Mouse (Mus musculus) liver, postnatal 0 days (tissue): ENCODE data around the gene Prickle2. TPM values are rescaled to one million over a fixed set of nuclear protein-coding genes. Genes with fewer than 3 reads are reported as not detected.

Experiments used
- ATAC-seq: fragments of 200-750 bp; cut with Nextera tagmentation; 2 replicates; pipeline ENCODE4 v1.8.0; 2017; ENCODE audit warnings: mild to moderate bottlenecking, moderate library complexity
- DNase-seq: peaks from one replicate; pipeline ENCODE4 v3.0.0-alpha.2; 2016
- H3K27ac ChIP-seq: fragments of 300-500 bp; sonication (generic); 2 replicates; pipeline ENCODE4 v1.5.1; 2014; ENCODE audit warnings: antibody characterized with exemption, moderate library complexity, mild to moderate bottlenecking, low read depth
- H3K27me3 ChIP-seq: fragments of 300-500 bp; sonication (generic); 2 replicates; pipeline ENCODE4 v1.6.1; 2014; ENCODE audit warnings: low read length, control low read depth, mixed read lengths; ENCODE audit not compliant: insufficient read depth
- H3K36me3 ChIP-seq: fragments of 300-500 bp; sonication (generic); replicated peaks from 2 replicates; pipeline ENCODE4 v1.6.1; 2014; ENCODE audit warnings: mild to moderate bottlenecking, control low read depth, low read length, moderate library complexity, mixed read lengths; ENCODE audit not compliant: insufficient read depth
- H3K4me1 ChIP-seq: fragments of 300-500 bp; sonication (generic); 2 replicates; pipeline ENCODE4 v1.6.1; 2014; ENCODE audit warnings: antibody characterized with exemption, mild to moderate bottlenecking, control low read depth; ENCODE audit not compliant: insufficient read depth
- H3K4me2 ChIP-seq: fragments of 300-500 bp; sonication (generic); 2 replicates; pipeline ENCODE4 v1.6.1; 2014; ENCODE audit warnings: low read depth, mild to moderate bottlenecking, low read length, moderate library complexity, mixed read lengths
- H3K4me3 ChIP-seq: fragments of 300-500 bp; sonication (generic); 2 replicates; pipeline ENCODE4 v1.5.1; 2014; ENCODE audit warnings: low read depth, low read length
- H3K9ac ChIP-seq: fragments of 300-500 bp; sonication (generic); replicated peaks from 2 replicates; pipeline ENCODE4 v1.6.1; 2014; ENCODE audit warnings: mild to moderate bottlenecking, moderate library complexity
- H3K9me3 ChIP-seq: fragments of 300-500 bp; sonication (generic); 2 replicates; pipeline ENCODE4 v1.6.1; 2016; ENCODE audit warnings: mild to moderate bottlenecking, control low read depth, low read length, mixed read lengths
- CTCF ChIP-seq: sonication (generic); IDR thresholded peaks from 2 replicates; pipeline ENCODE4 v1.5.1; 2016; ENCODE audit warnings: antibody characterized with exemption, low read depth
- EP300 ChIP-seq: IDR thresholded peaks from 2 replicates; pipeline ENCODE4 v1.6.1; 2016; ENCODE audit warnings: antibody characterized with exemption, low read depth, mild to moderate bottlenecking
- WGBS: fragments of 180-500 bp; shearing (Covaris S2); extraction: QIAGEN DNeasy Blood & Tissue Kit; methylation state at CpG from one replicate; pipeline ENCODE4 v1.1.7; 2014; ENCODE audit not compliant: insufficient replicate concordance; 5-methylcytosine and 5-hydroxymethylcytosine counted together
- polyA plus RNA-seq: library from polyadenylated mRNA; unstranded; fragments of >200 nt; fragmentation: Nextera tagmentation; extraction: Ambion mirVana; gene quantifications from 2 replicates; pipeline ENCODE4 v1.2.1, GENCODE M21; 2015

Gene Prickle2
- polyA plus RNA-seq, 1 experiment from 2014 or later: 0.28 TPM

- ATAC-seq: no peak
- no peak for DNase-seq
- Histone ChIP-seq H3K27ac (no peak overlapping the region), H3K4me2 (peak overlapping the region; percentile 79), H3K4me3 (peak overlapping the region; percentile 51), H3K27me3 (peaks cover 25% of the 10 kb centered on the region; the same call in 1 of the 2 replicates), H3K9me3 (no peaks in the 10 kb centered on the region), H3K9ac (no peak overlapping the region), H3K4me1 (peaks cover 5% of the 10 kb centered on the region; the same call in 1 of the 2 replicates), H3K36me3 (no peaks in the 10 kb centered on the region)
- TF ChIP-seq EP300 (no peak), CTCF (no peak)
- 5% methylated on average over 37 of the region's 39 CpGs for WGBS
Observed at GRCm38 (mm10) chr6:92705353-92706144, 406 bp downstream of the Prickle2 start.

- Histone ChIP-seq H3K36me3 (no peaks in the 10 kb centered on the region), H3K4me3 (no peak overlapping the region), H3K9ac (no peak overlapping the region), H3K27me3 (peaks cover 25% of the 10 kb centered on the region; the same call in 1 of the 2 replicates), H3K4me2 (no peak overlapping the region), H3K9me3 (no peaks in the 10 kb centered on the region), H3K4me1 (peaks cover 5% of the 10 kb centered on the region; the same call in 1 of the 2 replicates), H3K27ac (no peak overlapping the region)
- DNase-seq: no peak
- no peak for TF ChIP-seq CTCF
- WGBS: 46% methylated on average over 9 of the region's 9 CpGs
- ATAC-seq: no peak
Observed at GRCm38 (mm10) chr6:92704810-92705209, 1.1 kb downstream of the Prickle2 start.

GRCm38 (mm10) chr6:92699491-92700209 lies 6.3 kb downstream of the Prickle2 start:
- Histone ChIP-seq H3K4me3 (no peak overlapping the region), H3K4me1 (no peaks in the 10 kb centered on the region), H3K36me3 (no peaks in the 10 kb centered on the region), H3K27ac (no peak overlapping the region), H3K27me3 (0 out of 2 replicates have a peak, but pooled peaks cover 7% of the 10 kb centered on the region), H3K9me3 (no peaks in the 10 kb centered on the region), H3K9ac (no peak overlapping the region), H3K4me2 (no peak overlapping the region)
- WGBS: 53% methylated on average over 3 of the region's 3 CpGs
- DNase-seq (no peak), ATAC-seq (no peak)
- TF ChIP-seq CTCF (no peak), EP300 (no peak)

- Histone ChIP-seq H3K27me3 (no peaks in the 10 kb centered on the region), H3K4me3 (no peak overlapping the region), H3K9me3 (no peaks in the 10 kb centered on the region), H3K9ac (no peak overlapping the region), H3K27ac (no peak overlapping the region), H3K4me2 (no peak overlapping the region), H3K4me1 (no peaks in the 10 kb centered on the region), H3K36me3 (no peaks in the 10 kb centered on the region)
- ATAC-seq (no peak), DNase-seq (no peak)
- TF ChIP-seq EP300 (no peak), CTCF (no peak)
- 67% methylated on average over 5 of the region's 5 CpGs for WGBS
Observed at GRCm38 (mm10) chr6:92697807-92698206, 8.1 kb downstream of the Prickle2 start.

- DNase-seq (no peak), ATAC-seq (no peak)
- H3K9me3 ChIP-seq: no peaks in the 10 kb centered on the region
- H3K4me2 ChIP-seq: no peak overlapping the region
- no peak overlapping the region for H3K27ac ChIP-seq
- H3K9ac ChIP-seq: no peak overlapping the region
- 84% methylated on average over 5 of the region's 5 CpGs for WGBS
- TF ChIP-seq CTCF: no peak
- no peak for TF ChIP-seq EP300
- H3K36me3 ChIP-seq: no peaks in the 10 kb centered on the region
- H3K4me3 ChIP-seq: no peak overlapping the region
- no peaks in the 10 kb centered on the region for H3K27me3 ChIP-seq
- no peaks in the 10 kb centered on the region for H3K4me1 ChIP-seq
Observed at GRCm38 (mm10) chr6:92687317-92687716, 18.6 kb downstream of the Prickle2 start.

- H3K4me1 ChIP-seq: no peaks in the 10 kb centered on the region
- 41% methylated on average over 8 of the region's 8 CpGs for WGBS
- no peaks in the 10 kb centered on the region for H3K27me3 ChIP-seq
- DNase-seq (no peak), ATAC-seq (no peak)
- H3K36me3 ChIP-seq: no peaks in the 10 kb centered on the region
- no peak overlapping the region for H3K4me3 ChIP-seq
- TF ChIP-seq CTCF: no peak
- no peak for TF ChIP-seq EP300
- H3K4me2 ChIP-seq: no peak overlapping the region
- no peaks in the 10 kb centered on the region for H3K9me3 ChIP-seq
- H3K27ac ChIP-seq: no peak overlapping the region
- H3K9ac ChIP-seq: no peak overlapping the region
Observed at GRCm38 (mm10) chr6:92674394-92674925, 31.5 kb downstream of the Prickle2 start.
